Mouse (Mus musculus): Measurements from ENCODE around the gene Cacng8. TPM values are rescaled to one million over a fixed set of nuclear protein-coding genes. Genes with fewer than 3 reads are reported as not detected.

The Cacng8 gene
- polyA plus RNA-seq, 1 experiment from 2014 or later: 16.4 TPM

DNA sequence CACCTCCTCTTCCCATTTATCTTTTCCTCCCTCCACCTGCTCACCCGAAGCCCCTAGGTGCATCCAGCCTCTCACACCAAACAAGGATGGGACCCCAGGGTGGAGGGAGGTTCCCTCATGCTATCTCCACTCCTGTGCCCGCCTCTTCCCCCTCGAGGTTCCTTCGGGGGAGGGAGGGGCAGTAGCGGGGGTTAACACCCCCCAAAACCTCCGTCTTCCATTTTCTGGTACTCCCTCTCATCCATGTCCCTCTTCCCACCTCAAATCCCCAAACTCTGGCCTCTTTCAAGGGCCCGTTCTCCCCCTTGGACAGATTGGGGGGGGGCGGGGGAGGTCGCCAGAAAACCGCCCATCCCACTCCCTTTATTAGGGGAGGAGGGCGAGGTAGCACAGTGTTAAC is 22.9 kb upstream of the Cacng8 start:
- Histone ChIP-seq H3K4me3 (no peak overlapping the region), H3K9ac (replicated peaks) (no peak overlapping the region; the same call in 1 of the 2 replicates)
- WGBS: 11% methylated on average over 11 of the region's 11 CpGs

DNA sequence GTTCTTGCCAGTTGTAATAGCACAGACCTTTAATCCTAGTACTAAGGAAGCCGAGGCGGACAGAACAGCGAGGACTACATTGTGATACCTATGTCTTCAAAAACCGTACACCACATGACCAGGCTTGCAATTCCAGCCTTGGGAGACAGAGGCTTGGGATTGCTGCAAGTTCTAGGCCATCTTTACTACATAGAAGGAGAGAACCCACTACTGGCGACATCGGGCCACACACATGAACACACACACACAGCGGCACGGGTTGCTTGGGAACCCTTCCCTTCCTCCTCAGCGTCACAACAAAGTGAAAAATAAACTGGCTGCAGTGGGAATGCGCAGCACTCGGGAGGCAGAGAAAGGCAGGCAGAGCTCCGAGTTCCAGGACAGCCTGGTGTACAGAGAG is 22.2 kb upstream of the Cacng8 start:
- 24% methylated on average over 12 of the region's 12 CpGs for WGBS
- Histone ChIP-seq H3K36me3 (peaks cover 10% of the 10 kb centered on the region; the same call in 1 of the 2 replicates), H3K4me2 (replicated peaks) (no peak overlapping the region)

More for the DNA sequence above, 22.9 kb upstream of the Cacng8 start:
- H3K4me2 ChIP-seq (replicated peaks): peak overlapping the region; percentile 22
- no peak overlapping the region for H3K27ac ChIP-seq (replicated peaks)
- no peaks in the 10 kb centered on the region for H3K9me3 ChIP-seq
- H3K27me3 ChIP-seq: no peaks in the 10 kb centered on the region
- peaks cover 10% of the 10 kb centered on the region; the same call in 1 of the 2 replicates for H3K36me3 ChIP-seq
- peak; percentile 25; the same call in 1 of the 2 replicates for ATAC-seq (replicated peaks)
- peaks cover 4% of the 10 kb centered on the region for H3K4me1 ChIP-seq

GRCm38 (mm10) chr7:3369189-3369588 is 21.3 kb upstream of the Cacng8 start:
- no peaks in the 10 kb centered on the region for H3K9me3 ChIP-seq
- ATAC-seq (replicated peaks): no peak
- H3K36me3 ChIP-seq: peaks cover 10% of the 10 kb centered on the region; the same call in 1 of the 2 replicates
- WGBS: 64% methylated on average over 6 of the region's 6 CpGs
- peaks cover 4% of the 10 kb centered on the region for H3K4me1 ChIP-seq
- H3K9ac ChIP-seq (replicated peaks): no peak overlapping the region
- no peaks in the 10 kb centered on the region for H3K27me3 ChIP-seq
- no peak overlapping the region for H3K4me3 ChIP-seq
- H3K27ac ChIP-seq (replicated peaks): no peak overlapping the region
- no peak overlapping the region for H3K4me2 ChIP-seq (replicated peaks)

More for the DNA sequence above, 22.2 kb upstream of the Cacng8 start:
- Histone ChIP-seq H3K4me1 (peaks cover 4% of the 10 kb centered on the region), H3K4me3 (no peak overlapping the region), H3K27ac (replicated peaks) (no peak overlapping the region), H3K27me3 (no peaks in the 10 kb centered on the region), H3K9ac (replicated peaks) (no peak overlapping the region), H3K9me3 (no peaks in the 10 kb centered on the region)
- ATAC-seq (replicated peaks): peak; percentile 37

- Histone ChIP-seq H3K9me3 (no peaks in the 10 kb centered on the region), H3K27ac (replicated peaks) (no peak overlapping the region), H3K4me1 (peaks cover 4% of the 10 kb centered on the region), H3K36me3 (peaks cover 3% of the 10 kb centered on the region; the same call in 1 of the 2 replicates), H3K4me2 (replicated peaks) (no peak overlapping the region), H3K27me3 (no peaks in the 10 kb centered on the region), H3K4me3 (no peak overlapping the region), H3K9ac (replicated peaks) (no peak overlapping the region)
- WGBS: 56% methylated on average over 4 of the region's 4 CpGs
- ATAC-seq (replicated peaks): no peak
Measured at GRCm38 (mm10) chr7:3370407-3370806, 20.1 kb upstream of the Cacng8 start.

DNA sequence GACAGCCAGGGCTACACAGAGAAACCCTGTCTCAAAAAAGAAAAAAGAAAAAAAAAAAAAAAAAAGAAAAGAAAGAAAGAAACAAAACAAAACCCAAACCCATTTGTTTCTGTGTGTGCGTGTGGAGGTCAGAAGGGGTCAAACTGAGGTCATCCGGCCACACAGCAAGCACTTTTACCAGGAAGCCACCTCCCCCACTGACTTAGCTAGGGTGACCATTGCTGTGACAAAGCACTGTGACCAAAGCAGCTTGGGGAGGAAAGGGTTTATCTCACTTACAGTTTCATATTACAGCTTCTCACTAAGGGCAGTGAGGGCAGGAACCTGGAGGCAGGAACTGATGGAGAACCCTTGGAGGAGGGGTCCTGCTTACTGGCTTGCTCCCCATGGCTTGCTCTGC is 18.1 kb upstream of the Cacng8 start:
- WGBS: 83% methylated on average over 2 of the region's 2 CpGs
- H3K9ac ChIP-seq (replicated peaks): no peak overlapping the region
- no peak overlapping the region for H3K27ac ChIP-seq (replicated peaks)
- H3K4me1 ChIP-seq: peaks cover 4% of the 10 kb centered on the region
- no peaks in the 10 kb centered on the region for H3K9me3 ChIP-seq
- H3K36me3 ChIP-seq: no peaks in the 10 kb centered on the region
- H3K4me3 ChIP-seq: no peak overlapping the region
- H3K4me2 ChIP-seq (replicated peaks): no peak overlapping the region
- no peaks in the 10 kb centered on the region for H3K27me3 ChIP-seq
- no peak for ATAC-seq (replicated peaks)

GRCm38 (mm10) chr7:3373754-3374153 is 16.7 kb upstream of the Cacng8 start:
- no peak overlapping the region for H3K27ac ChIP-seq (replicated peaks)
- no peaks in the 10 kb centered on the region for H3K9me3 ChIP-seq
- no peaks in the 10 kb centered on the region for H3K4me1 ChIP-seq
- no peaks in the 10 kb centered on the region for H3K36me3 ChIP-seq
- 68% methylated on average over 8 of the region's 8 CpGs for WGBS
- H3K27me3 ChIP-seq: no peaks in the 10 kb centered on the region
- no peak overlapping the region for H3K9ac ChIP-seq (replicated peaks)
- H3K4me3 ChIP-seq: no peak overlapping the region
- ATAC-seq (replicated peaks): no peak
- H3K4me2 ChIP-seq (replicated peaks): no peak overlapping the region

GRCm38 (mm10) chr7:3376831-3377230 is 13.7 kb upstream of the Cacng8 start:
- Histone ChIP-seq H3K9ac (replicated peaks) (no peak overlapping the region), H3K36me3 (no peaks in the 10 kb centered on the region), H3K9me3 (no peaks in the 10 kb centered on the region), H3K27ac (replicated peaks) (no peak overlapping the region), H3K4me1 (no peaks in the 10 kb centered on the region), H3K4me2 (replicated peaks) (no peak overlapping the region), H3K27me3 (no peaks in the 10 kb centered on the region), H3K4me3 (no peak overlapping the region)
- WGBS: 58% methylated on average over 4 of the region's 4 CpGs
- ATAC-seq (replicated peaks): no peak

- WGBS: 86% methylated on average over 9 of the region's 9 CpGs
Measured at GRCm38 (mm10) chr7:3382123-3382522, 8.4 kb upstream of the Cacng8 start.

GRCm38 (mm10) chr7:3384807-3385319 is 5.6 kb upstream of the Cacng8 start:
- Histone ChIP-seq H3K4me3 (no peak overlapping the region), H3K27me3 (no peaks in the 10 kb centered on the region), H3K36me3 (no peaks in the 10 kb centered on the region), H3K4me1 (peaks cover 17% of the 10 kb centered on the region), H3K27ac (replicated peaks) (no peak overlapping the region), H3K9ac (replicated peaks) (no peak overlapping the region), H3K4me2 (replicated peaks) (no peak overlapping the region), H3K9me3 (no peaks in the 10 kb centered on the region)
- WGBS: 94% methylated on average over 5 of the region's 5 CpGs
- ATAC-seq (replicated peaks): no peak

More at GRCm38 (mm10) chr7:3382123-3382522, 8.4 kb upstream of the Cacng8 start:
- H3K9ac ChIP-seq (replicated peaks): no peak overlapping the region
- H3K9me3 ChIP-seq: no peaks in the 10 kb centered on the region
- no peak overlapping the region for H3K4me3 ChIP-seq
- H3K27me3 ChIP-seq: no peaks in the 10 kb centered on the region
- ATAC-seq (replicated peaks): no peak
- H3K27ac ChIP-seq (replicated peaks): no peak overlapping the region
- H3K4me2 ChIP-seq (replicated peaks): no peak overlapping the region
- H3K36me3 ChIP-seq: no peaks in the 10 kb centered on the region
- no peaks in the 10 kb centered on the region for H3K4me1 ChIP-seq

DNA sequence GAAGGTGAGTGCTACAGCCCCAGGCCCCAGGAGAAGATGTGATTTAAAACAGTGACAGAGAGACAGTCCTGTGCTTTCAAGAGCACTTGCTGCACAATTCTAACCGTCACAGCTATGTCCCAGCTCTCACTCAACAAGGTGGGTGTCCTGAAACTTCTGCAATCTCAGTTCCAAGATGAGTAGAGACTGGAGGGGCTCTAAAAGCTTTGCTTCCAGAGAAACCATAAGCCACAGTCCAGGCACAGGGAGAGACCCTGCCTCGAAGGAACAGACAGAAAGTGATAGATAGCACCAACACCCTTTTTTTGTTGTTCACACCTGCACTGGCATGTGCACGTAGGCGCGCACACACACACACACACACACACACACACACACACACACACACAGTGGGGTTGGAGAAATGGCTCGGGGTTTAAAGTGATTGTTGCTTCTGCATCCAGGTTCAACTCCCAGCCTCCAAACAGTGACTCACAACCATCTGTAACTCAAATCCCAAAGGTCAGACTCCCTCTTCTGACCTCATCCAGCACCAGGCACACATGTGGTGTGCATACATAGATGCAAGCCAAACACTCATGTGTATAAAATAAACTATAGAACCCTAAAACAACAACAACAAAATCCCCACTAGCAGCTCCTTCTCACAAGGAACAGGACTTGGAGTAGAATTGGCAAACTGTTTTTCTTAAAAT is 4.3 kb upstream of the Cacng8 start:
- Histone ChIP-seq H3K4me1 (peaks cover 20% of the 10 kb centered on the region), H3K4me2 (replicated peaks) (no peak overlapping the region), H3K9ac (replicated peaks) (no peak overlapping the region), H3K36me3 (no peaks in the 10 kb centered on the region), H3K27ac (replicated peaks) (no peak overlapping the region), H3K4me3 (no peak overlapping the region), H3K27me3 (no peaks in the 10 kb centered on the region), H3K9me3 (no peaks in the 10 kb centered on the region)
- 85% methylated on average over 6 of the region's 6 CpGs for WGBS
- no peak for ATAC-seq (replicated peaks)

DNA sequence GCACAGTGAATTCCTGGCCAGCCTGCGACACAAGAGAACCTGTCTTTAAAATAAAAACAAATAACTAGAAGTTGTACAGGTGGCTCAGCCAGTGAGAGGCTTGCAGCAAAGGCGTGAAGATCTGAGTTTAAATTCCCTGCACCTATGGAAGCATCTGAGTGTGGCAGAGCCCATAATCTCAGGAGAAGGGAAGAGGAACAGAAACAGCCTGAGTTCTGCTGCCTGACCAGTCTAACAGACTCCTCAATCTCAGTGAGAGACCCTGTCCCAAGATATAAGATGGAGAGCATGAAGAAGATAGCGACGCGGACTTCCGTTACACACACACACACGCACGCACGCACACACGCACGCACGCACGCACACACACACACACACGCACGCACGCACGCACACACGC is 2.7 kb upstream of the Cacng8 start:
- Histone ChIP-seq H3K27me3 (no peaks in the 10 kb centered on the region), H3K9me3 (no peaks in the 10 kb centered on the region), H3K27ac (replicated peaks) (no peak overlapping the region), H3K4me3 (no peak overlapping the region), H3K4me1 (peaks cover 36% of the 10 kb centered on the region), H3K9ac (replicated peaks) (no peak overlapping the region), H3K36me3 (no peaks in the 10 kb centered on the region), H3K4me2 (replicated peaks) (peak overlapping the region; percentile 83; the same call in 1 of the 2 replicates)
- no peak for ATAC-seq (replicated peaks)
- 82% methylated on average over 18 of the region's 18 CpGs for WGBS

DNA sequence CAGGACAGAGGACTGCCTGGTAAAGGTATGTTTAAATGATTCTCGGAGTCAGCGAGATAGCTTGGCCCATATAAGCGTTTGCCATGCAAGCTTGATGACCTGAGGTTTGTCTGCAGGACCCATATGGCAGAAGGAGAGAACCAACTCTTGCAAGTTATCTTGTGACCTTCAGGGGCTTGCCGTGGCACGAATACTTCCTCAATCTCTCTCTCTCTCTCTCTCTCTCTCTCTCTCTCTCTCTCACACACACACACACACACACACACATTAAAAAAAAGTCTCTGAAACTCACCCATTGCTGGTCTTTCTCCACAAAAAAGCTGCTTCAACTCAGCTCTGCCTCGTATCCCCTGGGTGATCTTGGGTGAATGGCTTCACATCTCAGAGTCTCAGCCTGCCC is 1.6 kb upstream of the Cacng8 start:
- H3K27ac ChIP-seq (replicated peaks): no peak overlapping the region
- no peaks in the 10 kb centered on the region; the same call in 1 of the 2 replicates for H3K36me3 ChIP-seq
- H3K4me3 ChIP-seq: peak overlapping the region; percentile 60
- H3K4me2 ChIP-seq (replicated peaks): peak overlapping the region; percentile 83
- H3K27me3 ChIP-seq: no peaks in the 10 kb centered on the region
- no peaks in the 10 kb centered on the region for H3K9me3 ChIP-seq
- 0 out of 2 replicates have a peak overlapping the region, but pooled peaks have one; percentile 13 for H3K9ac ChIP-seq (replicated peaks)
- ATAC-seq (replicated peaks): no peak
- 73% methylated on average over 6 of the region's 6 CpGs for WGBS
- peaks cover 44% of the 10 kb centered on the region for H3K4me1 ChIP-seq
